Mouse (Mus musculus) bone marrow, adult 2 months (tissue): Measurements from ENCODE around the gene Ninj2. TPM values are rescaled to one million over a fixed set of nuclear protein-coding genes. Genes with fewer than 3 reads are reported as not detected.

Experiments used
- H3K27ac ChIP-seq: fragments of 200-500 bp; 2 replicates; pipeline ENCODE4 v1.5.1; 2012; ENCODE audit warnings: low read depth, mild to moderate bottlenecking, control low read depth, inconsistent platforms, low read length; ENCODE audit not compliant: control insufficient read depth, poor library complexity, insufficient read depth
- H3K4me1 ChIP-seq: fragments of 200-500 bp; 2 replicates; pipeline ENCODE4 v1.6.1; 2011; ENCODE audit warnings: low read length; ENCODE audit not compliant: control insufficient read depth, insufficient read depth
- H3K4me3 ChIP-seq: fragments of 200-500 bp; replicated peaks from 2 replicates; pipeline ENCODE3; 2011; ENCODE audit warnings: mild to moderate bottlenecking, low read depth, low read length, control low read depth; ENCODE audit not compliant: control insufficient read depth
- CTCF ChIP-seq: fragments of 200-500 bp; IDR thresholded peaks from 2 replicates; pipeline ENCODE4 v1.5.1; 2011; ENCODE audit warnings: low read length, control low read depth; ENCODE audit not compliant: control insufficient read depth, insufficient read depth
- POLR2A ChIP-seq: fragments of 200-500 bp; IDR thresholded peaks from 2 replicates; pipeline ENCODE4 v1.6.1; 2011; ENCODE audit warnings: low read depth, mild to moderate bottlenecking, control low read depth, low read length, borderline replicate concordance; ENCODE audit not compliant: control insufficient read depth
- WGBS: fragments of 180-500 bp; shearing (Covaris S2); methylation state at CpG from one replicate; pipeline ENCODE4 v1.1.7; 2018; 5-methylcytosine and 5-hydroxymethylcytosine counted together
- polyA plus RNA-seq: library from polyadenylated mRNA; stranded (reverse); fragments of >200 nt; gene quantifications from 2 replicates; pipeline ENCODE4 v1.2.4, GENCODE M21; 2011; ENCODE audit warnings: low replicate concordance; ENCODE audit not compliant: missing spikeins, insufficient read depth, insufficient read length

The Ninj2 gene
- not detected in 2 replicates for polyA plus RNA-seq

DNA sequence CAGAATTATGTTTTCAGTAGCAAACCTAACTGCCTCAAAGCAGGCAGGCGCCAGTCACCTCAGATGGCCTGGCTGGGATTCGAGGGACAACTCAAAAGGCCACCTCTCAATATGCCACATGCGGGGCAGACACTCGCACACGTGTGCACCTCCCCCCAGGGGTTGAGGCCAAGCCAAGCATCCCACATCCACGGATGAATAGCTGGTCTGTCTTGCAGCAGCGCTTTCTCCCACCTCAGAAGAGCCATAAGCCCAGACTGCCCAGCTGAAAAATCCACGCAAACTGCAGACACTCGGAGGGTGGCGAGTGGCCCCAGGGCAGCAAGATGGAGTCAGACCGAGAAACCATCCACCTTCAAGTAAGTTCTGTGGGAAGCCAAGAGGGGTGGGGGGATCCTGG, at the start of gene Ninj2:
Ninj2 (plus strand) TSS at position 251 of the 400 bp plus-strand sequence.
- H3K4me1 ChIP-seq, result peaks cover 2% of the 10 kb centered on the region; the same call in 1 of the 2 replicates
- 87% methylated on average over 11 of the region's 11 CpGs for WGBS
- no peak within 1 kb of the TSS for H3K4me3 ChIP-seq
- H3K27ac ChIP-seq, result no peak within 1 kb of the TSS
- TF ChIP-seq POLR2A, result no peak
- TF ChIP-seq CTCF, result no peak

DNA sequence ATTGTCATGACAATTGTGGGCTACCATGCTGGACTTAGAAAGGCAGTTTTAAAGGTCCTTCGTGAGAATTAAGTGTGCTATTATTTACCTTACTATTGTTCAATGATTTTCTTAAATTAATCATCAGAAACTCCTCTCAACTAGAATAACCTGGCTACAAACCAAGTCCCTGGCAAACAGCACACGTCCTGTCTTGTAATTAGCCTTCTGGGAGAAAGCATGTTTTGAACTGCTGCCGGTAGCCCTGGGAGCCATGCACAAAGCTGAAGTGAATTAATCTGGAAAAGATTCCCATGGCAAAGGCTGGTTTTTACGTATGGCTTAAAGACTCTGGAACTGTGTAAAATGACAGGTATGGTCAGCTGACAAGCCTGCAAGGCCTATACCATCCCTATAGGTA, 47.7 kb upstream of the Ninj2 start:
- TF ChIP-seq CTCF, result no peak
- no peak for TF ChIP-seq POLR2A
- 83% methylated on average over 4 of the region's 4 CpGs for WGBS
- no peak overlapping the region for H3K4me3 ChIP-seq
- peaks cover 2% of the 10 kb centered on the region; the same call in 1 of the 2 replicates for H3K4me1 ChIP-seq
- no peak overlapping the region for H3K27ac ChIP-seq

DNA sequence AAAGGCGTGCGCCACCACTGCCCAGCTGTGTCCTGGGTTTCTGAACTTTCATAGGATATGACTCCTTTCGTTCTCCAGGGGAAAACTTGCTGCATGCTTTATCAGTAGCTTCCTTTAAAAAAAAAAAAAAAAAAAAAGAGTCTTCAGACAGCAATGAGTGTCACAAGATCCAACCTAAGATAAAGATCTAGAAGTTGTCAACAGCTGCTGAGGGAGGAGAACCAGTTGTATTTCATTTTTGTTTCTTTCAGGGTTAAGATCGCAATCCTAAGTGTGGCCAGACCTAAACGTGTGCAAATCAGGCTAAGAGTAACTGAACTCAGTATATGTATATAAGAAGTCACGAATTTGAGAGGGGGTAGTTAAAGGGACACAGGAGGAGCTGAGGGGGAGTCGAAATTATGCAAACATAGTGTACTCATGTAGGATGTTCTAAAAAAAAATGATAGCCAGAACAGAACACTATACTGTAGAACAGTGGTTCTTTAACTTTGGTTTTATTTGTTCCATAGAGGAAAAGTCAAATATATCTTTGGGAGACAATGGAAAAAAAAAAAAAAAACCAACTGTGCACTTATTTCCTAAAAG, 45.4 kb upstream of the Ninj2 start:
- no peak overlapping the region for H3K27ac ChIP-seq
- 51% methylated on average over 7 of the region's 7 CpGs for WGBS

DNA sequence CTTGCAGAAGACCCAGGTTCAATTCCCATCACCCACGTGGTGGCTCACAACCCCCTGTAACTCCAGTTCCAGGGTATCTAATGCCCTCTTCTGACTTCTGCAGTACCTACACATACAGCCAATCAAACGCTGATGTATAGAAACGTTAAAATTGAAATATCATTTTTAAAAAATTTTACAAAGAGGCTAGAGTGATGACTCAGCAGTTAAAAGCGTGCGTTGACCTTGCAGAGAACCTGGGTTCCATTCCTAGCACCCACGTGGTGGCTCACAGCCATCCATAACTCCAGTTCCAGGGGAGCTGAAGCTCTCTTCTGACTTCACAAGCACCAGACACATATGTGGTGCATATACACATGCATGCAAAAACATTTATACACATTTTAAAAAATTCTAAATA, 38.7 kb upstream of the Ninj2 start:
- TF ChIP-seq CTCF, result no peak
- TF ChIP-seq POLR2A, result no peak
- Histone ChIP-seq H3K4me3 (no peak overlapping the region), H3K27ac (no peak overlapping the region), H3K4me1 (peaks cover 3% of the 10 kb centered on the region; the same call in 1 of the 2 replicates)
- 82% methylated on average over 6 of the region's 6 CpGs for WGBS

More for the DNA sequence above, 45.4 kb upstream of the Ninj2 start:
- TF ChIP-seq POLR2A (no peak), CTCF (no peak)
- no peak overlapping the region for H3K4me3 ChIP-seq
- peaks cover 1% of the 10 kb centered on the region; the same call in 1 of the 2 replicates for H3K4me1 ChIP-seq

DNA sequence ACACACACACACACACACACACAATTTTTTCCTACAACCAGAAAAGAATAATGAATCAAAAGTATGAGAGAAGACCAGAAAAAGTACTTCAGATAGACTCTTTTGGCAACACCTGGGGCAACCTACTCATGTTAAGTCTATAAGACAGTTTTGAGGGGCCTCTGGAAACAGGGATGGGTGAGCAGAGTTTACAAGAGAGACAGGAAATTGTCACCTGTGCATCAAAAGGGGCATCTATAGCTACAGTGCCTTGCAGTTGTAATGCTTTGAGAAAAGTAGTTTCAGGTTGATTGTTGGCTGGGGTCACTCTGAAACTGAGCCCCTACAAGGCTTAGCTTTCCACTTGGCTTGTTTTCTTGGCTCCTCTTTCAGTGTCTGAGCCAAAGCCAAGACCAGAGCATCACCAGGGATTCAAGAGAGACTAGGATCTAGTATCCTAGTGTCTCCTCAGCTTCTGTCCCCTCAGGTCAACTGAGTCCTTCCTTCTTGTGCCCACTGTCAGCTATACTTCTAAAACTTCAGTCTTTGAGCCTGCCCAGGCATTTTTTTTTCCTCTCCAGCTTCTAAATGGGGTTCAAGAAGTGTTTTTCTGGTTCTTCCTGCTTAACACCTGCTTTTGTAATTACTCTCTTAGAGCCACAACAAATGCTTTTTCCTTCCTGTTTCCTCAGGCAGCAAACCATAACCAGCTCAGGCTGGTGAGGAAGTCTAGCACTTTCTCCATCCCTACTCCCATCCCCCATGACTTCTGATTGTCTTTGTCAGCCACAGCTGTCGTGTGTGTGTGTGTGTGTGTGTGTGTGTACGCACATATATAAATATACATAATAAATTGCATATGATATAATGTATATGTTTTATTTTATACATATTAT, 37.2 kb upstream of the Ninj2 start:
- Histone ChIP-seq H3K4me3 (no peak overlapping the region), H3K27ac (peak overlapping the region; percentile 75), H3K4me1 (peaks cover 3% of the 10 kb centered on the region; the same call in 1 of the 2 replicates)
- TF ChIP-seq POLR2A, result no peak
- TF ChIP-seq CTCF, result no peak
- 34% methylated on average over 2 of the region's 2 CpGs for WGBS

DNA sequence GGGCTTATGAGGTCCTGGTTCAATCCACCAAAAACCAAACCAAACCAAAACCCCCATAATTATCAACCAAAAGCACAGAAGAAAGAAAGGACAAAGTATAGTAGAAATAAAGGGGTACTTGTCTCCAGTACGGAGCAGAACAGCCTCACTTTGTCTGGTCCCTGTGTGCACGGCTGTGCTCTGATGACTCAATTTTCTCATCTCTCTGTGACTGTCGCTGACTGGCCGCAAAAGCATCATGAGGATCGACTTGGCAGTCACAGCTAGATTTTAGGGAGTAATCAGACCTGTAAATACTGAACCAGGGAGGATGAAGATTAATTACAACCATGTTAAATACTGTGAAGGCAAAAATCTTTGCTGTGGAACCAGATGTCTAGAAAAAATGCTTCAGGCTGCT, 30.2 kb upstream of the Ninj2 start:
- WGBS, result 92% methylated on average over 5 of the region's 5 CpGs
- H3K4me1 ChIP-seq, result no peaks in the 10 kb centered on the region
- TF ChIP-seq POLR2A, result no peak
- TF ChIP-seq CTCF, result no peak

DNA sequence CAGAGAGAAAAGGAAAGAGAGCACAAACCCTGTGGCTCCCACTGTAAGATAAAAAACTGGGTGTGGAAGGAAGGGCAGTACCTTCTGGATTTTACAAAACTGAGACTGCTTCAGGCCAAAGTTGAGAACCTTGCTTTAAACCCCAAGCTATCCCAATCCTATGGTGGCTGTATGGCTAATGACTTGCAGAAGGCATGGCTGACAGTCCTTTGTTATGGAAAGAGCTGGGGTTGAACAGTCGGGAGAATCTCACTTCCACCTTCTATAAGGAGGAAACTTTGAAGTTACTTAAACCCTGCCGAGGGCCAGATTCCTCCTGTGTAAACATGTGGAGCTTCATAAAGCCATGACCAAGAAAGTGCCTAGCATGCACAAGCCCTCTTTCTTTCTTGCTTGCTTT, 28.5 kb upstream of the Ninj2 start:
- Histone ChIP-seq H3K4me3 (no peak overlapping the region), H3K4me1 (no peaks in the 10 kb centered on the region), H3K27ac (no peak overlapping the region)
- TF ChIP-seq CTCF (no peak), POLR2A (no peak)
- 43% methylated on average over 2 of the region's 2 CpGs for WGBS

More for the DNA sequence above, 30.2 kb upstream of the Ninj2 start:
- H3K4me3 ChIP-seq, result no peak overlapping the region
- H3K27ac ChIP-seq, result no peak overlapping the region

DNA sequence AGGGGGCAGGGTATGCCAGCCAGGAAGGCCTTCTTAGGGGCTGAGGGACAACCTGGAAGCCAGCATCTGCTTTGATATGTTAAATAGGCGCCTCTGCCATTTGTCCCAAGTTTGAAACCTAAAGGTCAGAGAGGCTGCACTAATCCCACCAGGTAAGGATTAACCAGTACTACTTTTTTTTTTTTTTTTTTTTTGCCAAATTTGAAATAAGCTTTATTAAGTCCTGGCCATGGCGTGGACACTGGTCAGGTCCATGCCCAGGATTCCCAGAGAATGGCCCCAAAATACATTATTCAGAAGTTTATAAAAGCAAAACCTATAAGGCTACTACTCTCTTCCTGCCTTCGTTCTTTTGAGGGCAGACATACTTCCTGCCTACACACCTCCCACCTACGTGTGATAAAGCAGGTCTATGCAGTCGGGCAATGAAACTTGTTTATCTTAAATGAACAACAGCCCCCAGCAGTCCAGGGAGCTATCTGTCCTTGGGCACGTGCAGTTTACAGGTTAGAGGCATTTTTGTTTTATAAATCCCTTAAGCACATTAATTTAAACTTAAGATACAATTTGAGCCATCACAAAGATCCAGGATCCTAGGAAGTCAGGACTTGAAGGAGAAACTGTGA, 27.5 kb upstream of the Ninj2 start:
- Histone ChIP-seq H3K27ac (no peak overlapping the region), H3K4me1 (no peaks in the 10 kb centered on the region), H3K4me3 (no peak overlapping the region)
- no peak for TF ChIP-seq POLR2A
- TF ChIP-seq CTCF, result no peak
- WGBS, result 49% methylated on average over 6 of the region's 6 CpGs
